In the genomic region with DNA sequence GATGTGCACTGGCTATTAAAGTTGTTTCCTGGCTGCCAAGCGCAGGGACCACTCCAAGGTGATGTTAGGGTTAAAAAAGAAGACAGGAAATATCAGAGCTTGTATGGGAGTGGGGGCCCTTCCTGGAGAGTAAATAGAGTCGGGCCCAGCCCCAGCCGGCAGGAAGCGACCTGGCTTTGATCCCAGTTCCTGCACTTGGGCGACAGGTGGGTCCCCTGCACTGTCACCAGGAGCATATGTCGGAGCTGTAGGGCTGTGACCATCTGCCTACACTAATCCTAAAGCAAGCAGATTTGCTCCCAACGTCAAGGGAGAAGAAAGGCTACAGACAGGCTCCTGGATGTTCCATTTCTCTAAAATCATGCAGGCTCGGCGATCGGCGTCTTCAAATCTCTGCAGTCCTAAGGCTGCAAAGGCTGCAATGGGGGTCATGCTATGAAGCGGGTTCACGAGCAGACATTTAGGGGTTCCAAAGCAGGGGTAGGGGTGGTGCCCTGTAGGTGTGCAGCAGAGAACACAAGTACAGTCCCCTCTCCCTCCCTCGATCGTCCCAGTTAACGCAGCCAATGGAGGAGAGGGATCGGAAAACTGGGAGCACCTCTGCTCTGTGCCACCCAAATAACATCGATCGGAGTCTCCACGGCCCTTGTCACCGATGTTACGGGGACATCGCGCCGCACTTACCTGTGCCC, we compare ENCODE assay signal across 7 mouse cellular contexts. TPM values are rescaled to one million over a fixed set of nuclear protein-coding genes. Genes with fewer than 3 reads are reported as not detected.
DNase-seq lines count a peak whose midpoint lies in the region; ATAC-seq and TF ChIP-seq lines count a peak whose summit lies in the region.

No protein-coding gene starts in this region.

- peak; percentile 2 for DNase-seq in CH12.LX (ENCODE audit: extremely low read depth)
- DNase-seq in embryonic facial prominence, embryonic 14.5 days (ENCODE audit: low spot score) = peak; percentile 66
- peak; percentile 27 to 39 for DNase-seq in layer of hippocampus, postnatal 14 days (ENCODE audit: low spot score in 2 of 2)
- peak; percentile 64 for DNase-seq in thymus, postnatal 4 days

- peaks cover 2 to 26% of the 10 kb centered on the region in 2 experiments; a peak in 2 of 4 replicates for H3K4me1 ChIP-seq in CH12.LX (ENCODE audit: control insufficient read depth in 1 of 2, insufficient read depth in 2 of 2)
- H3K4me1 ChIP-seq in embryonic facial prominence, embryonic 14.5 days (ENCODE audit: control insufficient read depth, insufficient read depth, low read length) = peaks cover 9% of the 10 kb centered on the region

- in situ Hi-C loops in CH12.LX (cut with MboI; ENCODE audit: low pct_ligation_motif_present, low pct_unique_long_range_greater_than_20kb, low sequenced_read_pairs) = loop anchor here (25.0 kb wide), 1 partner anchor 514 kb away; no protein-coding TSS in a partner anchor

- TF ChIP-seq EP300 in CH12.LX (IDR thresholded peaks at IDR 0.05; ENCODE audit: low read length) = no peak

- H3K36me3 ChIP-seq in CH12.LX (replicated peaks in 1 of 2; ENCODE audit: control insufficient read depth in 1 of 2, insufficient read depth in 1 of 2, low read length in 1 of 2) = peaks cover 0 to 8% of the 10 kb centered on the region in 2 experiments
- 0 out of 2 replicates have a peak, but pooled peaks cover 3% of the 10 kb centered on the region for H3K36me3 ChIP-seq in embryonic facial prominence, embryonic 14.5 days (ENCODE audit: control insufficient read depth, insufficient read depth, low read length)

- no peak overlapping the region for H3K27ac ChIP-seq in CH12.LX (ENCODE audit: insufficient read depth, low read depth)
- peak overlapping the region; percentile 65 for H3K27ac ChIP-seq in embryonic facial prominence, embryonic 14.5 days (replicated peaks; ENCODE audit: low read depth, low read length)

- ATAC-seq in activated CD4-positive, CD25-positive, alpha-beta regulatory T cell, adult 4 months = peak; percentile 27
- peak; percentile 64 for ATAC-seq in embryonic facial prominence, embryonic 14.5 days (ENCODE audit: low read depth)
- ATAC-seq in hematopoietic stem cell, adult 5-6 weeks (replicated peaks in 1 of 2; ENCODE audit: insufficient read depth in 1 of 2, low FRiP score in 2 of 2, low TSS enrichment in 1 of 2, low read depth in 1 of 2, poor library complexity in 2 of 2, severe bottlenecking in 2 of 2) = peak; percentile 5 to 7; a peak in 1 of 4 replicates
- peak; percentile 21 for ATAC-seq in megakaryocyte-erythroid progenitor cell, adult 5-6 weeks (replicated peaks; ENCODE audit: low FRiP score, low TSS enrichment, poor library complexity, severe bottlenecking)

- H3K27me3 ChIP-seq in CH12.LX (replicated peaks) = no peaks in the 10 kb centered on the region
- no peaks in the 10 kb centered on the region for H3K27me3 ChIP-seq in embryonic facial prominence, embryonic 14.5 days (replicated peaks; ENCODE audit: control insufficient read depth, insufficient read depth, low read length)

- H3K79me2 ChIP-seq in CH12.LX (replicated peaks; ENCODE audit: control insufficient read depth, extremely low read depth, insufficient read depth, poor library complexity, severe bottlenecking) = no peaks in the 10 kb centered on the region

- H3K4me2 ChIP-seq in CH12.LX (ENCODE audit: insufficient read depth, low read depth, poor library complexity, severe bottlenecking) = peak overlapping the region; percentile 77
- H3K4me2 ChIP-seq in embryonic facial prominence, embryonic 14.5 days (ENCODE audit: low read depth, low read length) = peak overlapping the region; percentile 89

- no peaks in the 10 kb centered on the region for H3K9me3 ChIP-seq in CH12.LX (replicated peaks; ENCODE audit: low read length)
- no peaks in the 10 kb centered on the region for H3K9me3 ChIP-seq in embryonic facial prominence, embryonic 14.5 days (ENCODE audit: control insufficient read depth, low read length)

- dilution Hi-C loops in CH12.LX (cut with MboI; ENCODE audit: extremely low pct_ligation_motif_present, extremely low pct_unique_long_range_greater_than_20kb, low sequenced_read_pairs) = no loop called here

- TF ChIP-seq RAD21 in CH12.LX (IDR thresholded peaks at IDR 0.05; ENCODE audit: low read depth, low read length) = no peak

- TF ChIP-seq POLR2A in CH12.LX (IDR thresholded peaks at IDR 0.05; ENCODE audit: low read depth, low read length) = no peak

- WGBS in embryonic facial prominence, embryonic 14.5 days = 1% methylated on average over 21 of the region's 25 CpGs

- no peak for TF ChIP-seq CTCF in CH12.LX (conservative IDR thresholded peaks at IDR 0.05 in 1 of 2, IDR thresholded peaks at IDR 0.05 in 1 of 2; ENCODE audit: low read depth in 2 of 2, low read length in 2 of 2)

- H3K9ac ChIP-seq in CH12.LX (ENCODE audit: insufficient read depth, low read depth) = peak overlapping the region; percentile 62
- H3K9ac ChIP-seq in embryonic facial prominence, embryonic 14.5 days (ENCODE audit: low read depth, low read length) = peak overlapping the region; percentile 73

- H3K4me3 ChIP-seq in CH12.LX (replicated peaks in 1 of 3; ENCODE audit: low read depth in 2 of 3, low read length in 2 of 3, poor library complexity in 1 of 3) = peak overlapping the region; percentile 74 to 93 (median 81)
- H3K4me3 ChIP-seq in embryonic facial prominence, embryonic 14.5 days (ENCODE audit: low read depth, low read length) = peak overlapping the region; percentile 67

TF ChIP-seq in CH12.LX, 34 proteins besides CTCF, POLR2A, EP300 and RAD21:
- TF ChIP-seq JUND (conservative IDR thresholded peaks at IDR 0.05; ENCODE audit: low read depth, low read length) (no peak), UBTF (IDR thresholded peaks at IDR 0.05; ENCODE audit: low read depth, low read length) (no peak), GABPA (IDR thresholded peaks at IDR 0.05; ENCODE audit: insufficient replicate concordance, low read depth, low read length) (no peak), MAZ (IDR thresholded peaks at IDR 0.05; ENCODE audit: low read depth, low read length) (no peak), MAX (IDR thresholded peaks at IDR 0.05; ENCODE audit: low read length) (0 out of 2 replicates have a peak, but pooled peaks have one; percentile 9)
TF ChIP-seq in CH12.LX: peak in this region for 1.

RNA-seq across cellular contexts. Expression of gene Tecpr1, which starts 0.5 kb away (rescaled TPM):
- total RNA-seq in CH12.LX (2012; rRNA removed) (5.3 and 6.0 TPM in 2 replicates), CH12.LX (2014; rRNA removed) (2.2 and 2.8 TPM in 2 replicates)
- polyA plus RNA-seq in CH12.LX (2012; ENCODE audit: insufficient read length, low read depth) = 5.8 and 6.2 TPM in 2 replicates
- polyA plus RNA-seq in activated CD4-positive, CD25-positive, alpha-beta regulatory T cell, adult 4 months (2017; shearing (Covaris generic)) = 10 to 100 TPM; 68.3 to 97.8 TPM
- 19.3 and 20.6 TPM in 2 replicates for polyA plus RNA-seq in embryonic facial prominence, embryonic 14.5 days (2014; fragmentation: Nextera tagmentation; extraction: Ambion mirVana)
- total RNA-seq in hematopoietic stem cell, adult 5-6 weeks (2017) = 13.3 and 23.4 TPM in 2 replicates
- total RNA-seq in layer of hippocampus, postnatal 14 days (2021) = 100 to 1,000 TPM in 1 of 2 experiments, 10 to 100 TPM in 1; 94.5 to 104 TPM
- 3.8 and 9.4 TPM in 2 replicates for total RNA-seq in megakaryocyte-erythroid progenitor cell, adult 5-6 weeks (2014; fragmentation: Nextera tagmentation)
- 1.7 and 5.1 TPM in 2 replicates for total RNA-seq in megakaryocyte-erythroid progenitor cell, adult 5-6 weeks (2017)

RNA-seq across cellular contexts. Expression of gene Bri3, which starts 21.3 kb away (rescaled TPM):
- total RNA-seq in CH12.LX (2012; rRNA removed) (18.0 and 20.3 TPM in 2 replicates), CH12.LX (2014; rRNA removed) (9.3 and 12.6 TPM in 2 replicates)
- 41.7 and 44.0 TPM in 2 replicates for polyA plus RNA-seq in CH12.LX (2012; ENCODE audit: insufficient read length, low read depth)
- polyA plus RNA-seq in activated CD4-positive, CD25-positive, alpha-beta regulatory T cell, adult 4 months (2017; shearing (Covaris generic)) = 1 to 10 TPM; 2.5 to 4.7 TPM
- polyA plus RNA-seq in embryonic facial prominence, embryonic 14.5 days (2014; fragmentation: Nextera tagmentation; extraction: Ambion mirVana) = 96.3 and 99.8 TPM in 2 replicates
- total RNA-seq in hematopoietic stem cell, adult 5-6 weeks (2017) = 15.3 and 26.8 TPM in 2 replicates
- 10 to 100 TPM; 57.5 to 62.3 TPM for total RNA-seq in layer of hippocampus, postnatal 14 days (2021)
- total RNA-seq in megakaryocyte-erythroid progenitor cell, adult 5-6 weeks (2014; fragmentation: Nextera tagmentation) = 29.3 and 44.6 TPM in 2 replicates
- 11.2 and 17.9 TPM in 2 replicates for total RNA-seq in megakaryocyte-erythroid progenitor cell, adult 5-6 weeks (2017)

RNA-seq across cellular contexts. Expression of gene Bhlha15, which starts 32.9 kb away (rescaled TPM):
- total RNA-seq in CH12.LX (2012; rRNA removed) = 6.1 and 9.1 TPM in 2 replicates
- 0.90 and 1.00 TPM in 2 replicates for total RNA-seq in CH12.LX (2014; rRNA removed)
- 4.0 TPM in 2 replicates for polyA plus RNA-seq in CH12.LX (2012; ENCODE audit: insufficient read length, low read depth)
- polyA plus RNA-seq in activated CD4-positive, CD25-positive, alpha-beta regulatory T cell, adult 4 months (2017; shearing (Covaris generic)) = under 1 TPM in 1 of 2 experiments, not detected in 1; 0.09 TPM
- polyA plus RNA-seq in embryonic facial prominence, embryonic 14.5 days (2014; fragmentation: Nextera tagmentation; extraction: Ambion mirVana) = 0.60 and 1.0 TPM in 2 replicates
- total RNA-seq in hematopoietic stem cell, adult 5-6 weeks (2017) = 0.10 and 0.25 TPM in 2 replicates
- total RNA-seq in layer of hippocampus, postnatal 14 days (2021) = under 1 TPM in 1 of 2 experiments, not detected in 1; 0.45 TPM
- not detected in 2 replicates for total RNA-seq in megakaryocyte-erythroid progenitor cell, adult 5-6 weeks (2014; fragmentation: Nextera tagmentation)
- total RNA-seq in megakaryocyte-erythroid progenitor cell, adult 5-6 weeks (2017) = 0.05 TPM in 1 of 2 replicates, not detected in the other

Comparison
In these comparisons a context has a peak if more than half of its experiments do, and no peak if none do; other contexts are left out.
1. DNase-seq: peak in every context shown above with its lines; median percentile 66 in embryonic facial prominence, embryonic 14.5 days; 64 in thymus, postnatal 4 days; 33 in layer of hippocampus, postnatal 14 days; 2 in CH12.LX.
2. ATAC-seq: peak in every context shown above with its lines; median percentile 64 in embryonic facial prominence, embryonic 14.5 days; 27 in activated CD4-positive, CD25-positive, alpha-beta regulatory T cell, adult 4 months; 21 in megakaryocyte-erythroid progenitor cell, adult 5-6 weeks; 6 in hematopoietic stem cell, adult 5-6 weeks.